Mouse (Mus musculus): ENCODE measurements around the gene Epor.

Epor gene

DNA sequence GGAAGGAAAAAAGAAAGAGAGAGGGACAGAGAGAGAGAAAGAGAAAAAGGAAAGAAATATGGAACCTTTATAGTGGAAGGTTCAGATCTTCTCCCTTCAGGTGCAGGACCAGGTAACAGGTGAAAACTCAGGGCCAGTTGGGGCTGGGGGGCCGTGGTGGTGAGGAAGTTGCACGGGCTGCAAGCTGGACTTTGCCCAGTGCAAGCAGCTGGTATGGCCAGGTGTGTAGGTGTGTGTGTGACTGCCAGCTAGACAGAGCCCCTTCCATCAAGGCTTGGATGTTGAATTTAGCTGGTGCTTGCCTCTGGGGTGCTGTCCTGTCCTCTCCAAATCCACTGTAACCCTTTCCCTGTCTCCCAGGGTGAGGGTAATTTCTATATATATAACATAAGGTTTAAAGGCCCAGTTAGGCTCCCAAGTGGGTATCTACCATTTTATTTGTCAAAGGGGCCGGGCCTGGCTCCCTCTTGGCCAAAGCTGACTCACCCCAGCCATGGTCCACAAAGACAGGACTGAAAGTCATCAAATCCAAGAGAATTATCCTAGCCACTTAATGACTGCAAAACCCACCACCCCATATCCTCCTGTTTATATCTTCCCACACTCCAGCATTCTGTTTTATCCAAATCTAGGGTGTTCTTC is 46.3 kb downstream of the Epor start:
- no peak for DNase-seq (ENCODE audit: extremely low read depth, insufficient read length, low spot score)

DNA sequence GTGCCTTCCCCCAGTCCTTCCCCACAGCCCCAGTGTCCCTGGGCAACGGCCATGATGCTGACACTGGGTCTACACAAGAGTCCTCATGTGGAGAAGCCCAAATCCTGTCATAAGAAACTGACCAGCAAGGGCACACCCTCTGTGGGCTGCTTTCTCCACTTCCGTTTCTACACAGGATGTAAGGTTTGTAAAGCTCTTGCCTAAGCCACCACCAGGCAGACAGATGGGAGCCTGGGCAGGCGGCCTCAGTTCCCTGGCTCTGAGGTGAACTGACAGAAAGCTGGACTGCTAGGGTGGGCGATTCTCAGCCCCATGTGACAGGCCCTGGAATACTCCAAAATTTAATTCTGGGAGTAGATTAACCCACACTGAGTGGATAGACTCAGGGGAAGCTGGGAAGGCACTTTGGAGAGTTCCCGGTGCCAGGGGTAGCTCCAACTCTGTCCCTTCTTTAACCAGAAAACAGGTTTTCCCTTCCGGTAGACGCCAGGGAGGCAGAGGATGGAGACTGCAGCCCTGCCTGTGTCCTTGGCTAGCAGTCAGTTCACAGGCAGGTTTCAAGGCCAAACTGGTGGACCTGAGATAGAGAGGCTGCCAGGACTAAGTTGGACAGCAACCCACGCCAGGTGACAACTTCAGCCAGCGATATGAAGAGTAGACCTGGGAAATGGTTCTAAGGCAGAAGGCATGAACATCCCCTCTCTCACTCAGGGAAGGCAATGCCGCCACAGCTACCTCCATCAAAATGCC is 53.7 kb downstream of the Epor start:
- DNase-seq (ENCODE audit: extremely low read depth, insufficient read length, low spot score): no peak

Data from 3134 (cell line).